ENCODE assay signal across 15 mouse cellular contexts in genomic region chr15:74174440-74175111, GRCm38 (mm10).
DNase-seq lines count a peak whose midpoint lies in the region; ATAC-seq lines count a peak whose summit lies in the region.
"Had no signal": no experiment of that assay in that cellular context is flagged by ENCODE, and none has a peak within 500 bp of the region (broad histone marks: within the 10 kb centered on the region; RNA-seq: fewer than 3 reads in every experiment).

No protein-coding gene starts in this region.

- intact Hi-C loops in left cerebral cortex, postnatal 36 days (cut with DNase I), result no loop called here

- H3K27ac ChIP-seq in forebrain, embryonic 13.5 days, result peak overlapping the region; percentile 4; the same call in 1 of the 2 replicates
- no peak overlapping the region for H3K27ac ChIP-seq in midbrain, embryonic 11.5 days (ENCODE audit: low read depth, low read length)
- H3K27ac ChIP-seq: gastrocnemius, adult 2 months; kidney, postnatal 0 days had no signal

- peak; percentile 56 for ATAC-seq in forebrain, embryonic 13.5 days
- 0 out of 2 replicates have a peak, but pooled peaks have one; percentile 29 for ATAC-seq in midbrain, embryonic 11.5 days (ENCODE audit: low FRiP score)
- ATAC-seq: lung, postnatal 0 days had no signal

- no peaks in the 10 kb centered on the region for H3K36me3 ChIP-seq in forebrain, embryonic 13.5 days (ENCODE audit: poor library complexity, severe bottlenecking)
- H3K36me3 ChIP-seq in midbrain, embryonic 11.5 days (ENCODE audit: control insufficient read depth, insufficient read depth, low read length), result no peaks in the 10 kb centered on the region

- H3K4me2 ChIP-seq in forebrain, embryonic 13.5 days, result no peak overlapping the region
- H3K4me2 ChIP-seq in midbrain, embryonic 11.5 days, result no peak overlapping the region
- H3K4me2 ChIP-seq: heart, embryonic 11.5 days had no signal

- no peaks in the 10 kb centered on the region for H3K27me3 ChIP-seq in forebrain, embryonic 13.5 days
- H3K27me3 ChIP-seq in midbrain, embryonic 11.5 days (ENCODE audit: control insufficient read depth, insufficient read depth, low read length), result no peaks in the 10 kb centered on the region; the same call in 1 of the 2 replicates

- H3K9ac ChIP-seq in forebrain, embryonic 13.5 days, result no peak overlapping the region
- H3K9ac ChIP-seq in midbrain, embryonic 11.5 days (ENCODE audit: low read length), result no peak overlapping the region

- 21% methylated on average over 6 of the region's 6 CpGs for WGBS in forebrain, embryonic 13.5 days
- 13% methylated on average over 6 of the region's 6 CpGs for WGBS in midbrain, embryonic 11.5 days

- no peaks in the 10 kb centered on the region for H3K9me3 ChIP-seq in forebrain, embryonic 13.5 days (replicated peaks)
- H3K9me3 ChIP-seq in midbrain, embryonic 11.5 days (ENCODE audit: control insufficient read depth, low read length), result no peaks in the 10 kb centered on the region

- H3K4me3 ChIP-seq in forebrain, embryonic 13.5 days, result no peak overlapping the region
- no peak overlapping the region for H3K4me3 ChIP-seq in midbrain, embryonic 11.5 days (ENCODE audit: low read depth, low read length)
- H3K4me3 ChIP-seq: erythroblast, embryonic 14.5 days; gastrocnemius, adult 2 months had no signal

- H3K4me1 ChIP-seq in forebrain, embryonic 13.5 days, result peaks cover 45% of the 10 kb centered on the region
- H3K4me1 ChIP-seq in midbrain, embryonic 11.5 days (ENCODE audit: control insufficient read depth, insufficient read depth, low read length), result peaks cover 35% of the 10 kb centered on the region

- DNase-seq in embryo, embryonic 10 days (ENCODE audit: low spot score), result peak; percentile 27
- no peak for DNase-seq in embryo, embryonic 11 days
- DNase-seq in midbrain, embryonic 11.5 days (ENCODE audit: low spot score, missing footprints), result peak; percentile 75
- peak; percentile 23 for DNase-seq in retina, adult 2 months (ENCODE audit: low read depth, low spot score)
- DNase-seq in cerebellum, adult 8-10 months, result no peak
- no peak for DNase-seq in left cerebral cortex, postnatal 36 days (ENCODE audit: low spot score in 2 of 2)
- DNase-seq in adrenal gland, adult 8-10 months, result no peak
- DNase-seq: adrenal gland, postnatal 14 days; cerebellum, adult 11-12 months; gastrocnemius, adult 2 months had no signal

Comparison
In these comparisons a context has a peak if more than half of its experiments do, and no peak if none do; other contexts are left out.
1. DNase-seq: peak in embryo, embryonic 10 days (single experiment), midbrain, embryonic 11.5 days (single experiment) and retina, adult 2 months (single experiment); none in embryo, embryonic 11 days (single experiment), cerebellum, adult 8-10 months (single experiment), left cerebral cortex, postnatal 36 days (0 of 2) and adrenal gland, adult 8-10 months (single experiment).